Mouse (Mus musculus) spleen, postnatal 14 days (tissue): ENCODE measurements around the gene Itpka.
A peak's percentile ranks its signal among the peaks of the same experiment; 100 is the strongest.

ENCODE experiments used
- DNase-seq, 2 experiments: peaks; one replicate each; pipeline ENCODE4 v3.0.0; 2021 to 2022; ENCODE audit warnings: low spot score in 2 of 2

The Itpka gene

DNA sequence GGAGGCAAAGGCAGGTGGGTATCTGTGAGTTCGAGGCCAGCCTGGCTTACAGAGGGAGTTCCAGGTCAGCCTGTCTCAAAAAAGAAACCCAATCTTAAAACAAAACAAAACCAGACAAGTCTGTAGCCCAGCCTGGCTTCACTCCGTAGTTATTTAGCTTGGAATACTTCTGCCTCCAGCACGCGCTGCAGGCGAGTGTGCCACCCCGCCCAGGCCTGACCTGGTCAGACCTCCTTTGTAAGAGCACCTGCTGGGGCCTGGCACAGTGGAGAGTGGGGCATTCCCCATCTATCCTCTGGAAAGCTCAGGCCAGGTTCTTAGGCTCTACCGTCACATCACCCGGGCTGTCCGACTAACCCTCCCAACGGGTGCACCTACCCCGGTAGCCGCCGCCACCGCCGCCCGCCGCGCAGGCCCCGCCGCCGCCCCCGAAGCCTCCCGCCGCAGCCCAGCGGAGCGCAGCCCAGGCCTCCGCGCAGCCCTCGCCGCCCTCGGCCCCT is 15.5 kb downstream of the Itpka start:
- DNase-seq, result no peak

DNA sequence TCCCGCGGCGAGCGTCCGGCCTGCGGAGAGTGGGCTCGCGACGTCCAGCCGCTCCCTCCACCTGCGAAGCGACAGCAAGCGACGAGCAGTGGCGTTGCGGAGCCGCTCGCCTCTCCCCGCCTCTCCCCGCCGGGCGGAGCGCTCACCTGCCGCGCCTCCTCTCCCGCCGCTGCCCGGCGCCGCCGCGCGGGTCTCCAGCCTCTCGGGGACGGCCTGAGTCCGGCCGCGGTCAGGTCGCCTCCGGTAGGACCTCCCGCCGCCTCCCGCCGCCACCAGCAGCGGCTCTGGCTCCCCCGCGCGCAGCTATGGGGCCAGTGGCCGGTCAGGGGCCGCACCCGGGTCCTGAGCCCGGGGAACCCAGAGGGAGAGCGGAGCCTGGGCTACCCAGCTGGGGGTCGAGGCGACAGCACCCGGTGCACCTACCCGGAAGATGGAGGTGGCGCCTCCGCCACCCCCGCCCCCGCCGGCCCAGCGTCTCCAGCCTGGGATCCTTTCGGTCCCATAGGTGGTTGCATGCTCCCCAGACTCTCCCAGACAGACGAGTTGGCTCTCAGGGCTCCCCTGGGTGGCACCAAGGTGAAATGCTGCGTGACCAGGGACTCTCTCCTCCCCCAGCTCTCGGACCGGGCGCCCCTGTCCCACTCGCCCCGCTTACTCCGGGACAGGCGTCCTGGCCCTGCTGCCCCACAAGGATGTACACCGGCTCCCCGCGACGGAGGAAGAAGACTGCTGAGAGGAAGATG is 16.1 kb downstream of the Itpka start:
- DNase-seq, result no peak

DNA sequence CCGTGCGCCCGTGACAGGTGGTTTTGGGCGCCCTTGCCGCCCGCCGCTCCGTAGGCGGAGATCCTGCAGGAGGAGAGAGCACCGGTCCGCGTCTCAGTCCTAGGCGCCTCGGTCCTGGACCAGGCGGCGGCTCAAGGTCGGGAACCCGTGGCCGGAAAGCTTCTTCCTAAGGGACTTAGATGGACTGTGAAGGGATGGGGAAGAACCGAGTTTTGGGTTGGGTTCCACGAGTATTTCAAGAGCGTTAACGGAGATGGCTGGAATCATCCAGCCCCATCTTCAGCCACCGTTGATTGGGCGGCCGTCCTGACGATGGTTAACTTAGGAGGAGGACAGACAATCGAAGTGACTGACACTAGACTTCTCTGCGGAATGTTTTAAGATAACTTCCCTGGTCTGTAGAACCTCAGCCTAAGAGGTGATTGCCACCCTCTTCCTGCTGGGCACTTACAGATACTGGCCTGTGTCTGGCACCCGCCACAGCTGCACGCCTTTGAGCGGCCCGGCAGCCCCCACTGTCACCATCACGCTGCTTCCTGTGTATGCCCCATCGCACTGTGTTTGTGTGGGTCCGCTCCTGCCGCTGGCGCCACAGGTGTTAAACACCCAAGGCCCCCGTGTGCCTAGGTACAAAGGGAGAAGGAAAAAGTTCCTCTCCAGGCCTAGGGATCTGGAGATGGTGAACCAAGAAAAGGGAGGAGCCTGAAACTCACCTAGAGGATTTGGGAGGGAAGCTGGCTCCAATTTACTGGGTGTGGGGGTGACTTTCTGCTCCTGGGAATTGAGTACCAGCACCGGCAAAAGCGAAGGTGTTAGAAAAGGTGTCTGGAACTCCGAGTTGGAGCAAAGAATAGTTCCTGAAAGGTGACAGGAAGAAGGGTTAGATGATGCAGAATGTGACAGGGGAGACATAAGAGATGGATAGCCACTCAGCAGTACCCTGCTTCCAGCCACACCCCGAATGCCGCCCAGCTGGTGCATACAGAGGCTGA is 17.0 kb downstream of the Itpka start:
- peak in 1 of 2 experiments; percentile 19 for DNase-seq

DNA sequence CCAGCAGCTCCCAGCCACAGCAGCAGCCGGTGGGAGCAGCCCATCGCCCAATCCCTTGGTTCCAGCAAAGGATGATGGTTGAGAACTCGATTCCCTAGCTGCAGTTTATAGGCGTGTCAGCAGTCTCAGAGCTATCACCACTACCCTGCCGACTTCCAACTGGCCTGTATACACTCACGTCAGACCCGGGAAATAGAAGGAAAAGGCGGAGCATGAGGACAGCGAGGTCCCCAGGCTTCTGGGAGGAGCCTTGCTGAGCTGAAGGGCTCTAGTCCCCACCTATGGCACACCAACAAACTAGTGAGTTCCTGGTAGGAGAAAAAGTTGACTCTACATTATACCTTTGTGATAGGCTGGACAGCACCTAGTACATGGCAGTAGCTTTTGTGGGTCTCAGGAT is 18.1 kb downstream of the Itpka start, which contains the start of gene Ltk:
Ltk (minus strand) TSS at position 181 of the 400 bp plus-strand sequence.
- no peak for DNase-seq

DNA sequence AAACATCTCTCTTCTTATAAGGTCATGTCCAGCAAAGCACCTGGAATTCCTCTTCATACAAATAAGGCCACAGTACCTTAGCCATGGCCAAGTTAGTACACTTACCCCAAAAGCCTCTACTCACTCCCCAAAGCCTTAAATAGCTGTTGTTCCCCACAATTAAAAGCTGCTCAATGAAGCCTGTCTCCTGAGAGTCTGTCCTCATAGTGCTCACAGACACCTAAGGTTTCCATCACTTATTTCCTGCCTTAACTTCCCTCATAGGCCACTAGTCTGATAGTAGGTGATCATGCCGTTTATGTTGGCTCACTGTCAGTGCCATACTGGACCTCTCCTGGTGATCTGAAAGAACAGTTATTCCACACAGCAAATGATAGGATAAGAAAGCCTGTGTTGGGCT is 20.1 kb downstream of the Itpka start:
- no peak for DNase-seq

DNA sequence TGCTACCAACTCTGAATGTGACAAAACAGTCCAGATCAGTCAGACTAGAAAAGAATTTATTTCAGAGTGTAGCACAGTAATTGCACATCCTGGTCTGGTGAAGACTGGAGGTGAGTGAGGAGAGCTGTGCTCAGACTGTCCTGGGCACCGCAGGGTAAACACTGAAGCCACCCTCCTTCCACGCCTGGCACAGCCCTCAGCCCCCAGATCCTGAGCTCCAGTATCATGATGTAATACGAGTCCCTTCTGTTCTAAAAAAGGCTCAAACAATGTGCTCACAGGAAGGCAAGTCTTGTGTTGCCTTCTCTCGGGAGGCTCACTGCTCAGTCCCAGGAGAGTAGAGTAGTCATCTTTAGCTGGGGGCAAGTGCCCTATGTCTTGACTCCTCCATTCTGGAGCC is 21.8 kb downstream of the Itpka start:
- DNase-seq, result no peak

DNA sequence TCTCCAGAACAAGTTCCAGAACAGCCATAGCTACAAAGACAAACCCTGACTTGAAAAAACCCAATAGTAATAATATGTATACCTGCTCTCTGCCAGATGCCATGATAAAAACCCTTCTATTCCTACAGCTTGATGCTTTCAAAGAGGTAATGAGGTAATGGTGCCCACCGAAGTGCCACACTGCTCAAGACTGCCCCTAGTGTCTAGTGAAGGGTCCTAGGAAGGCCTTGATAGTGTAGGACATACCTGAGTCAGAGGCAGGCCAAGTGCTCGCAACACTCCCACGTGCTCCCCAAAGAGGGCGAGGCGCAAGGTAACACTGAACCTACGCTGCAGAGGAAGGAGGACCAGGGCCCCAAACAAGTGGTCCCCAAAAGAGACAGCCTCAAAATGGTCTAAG is 25.1 kb downstream of the Itpka start:
- no peak for DNase-seq

DNA sequence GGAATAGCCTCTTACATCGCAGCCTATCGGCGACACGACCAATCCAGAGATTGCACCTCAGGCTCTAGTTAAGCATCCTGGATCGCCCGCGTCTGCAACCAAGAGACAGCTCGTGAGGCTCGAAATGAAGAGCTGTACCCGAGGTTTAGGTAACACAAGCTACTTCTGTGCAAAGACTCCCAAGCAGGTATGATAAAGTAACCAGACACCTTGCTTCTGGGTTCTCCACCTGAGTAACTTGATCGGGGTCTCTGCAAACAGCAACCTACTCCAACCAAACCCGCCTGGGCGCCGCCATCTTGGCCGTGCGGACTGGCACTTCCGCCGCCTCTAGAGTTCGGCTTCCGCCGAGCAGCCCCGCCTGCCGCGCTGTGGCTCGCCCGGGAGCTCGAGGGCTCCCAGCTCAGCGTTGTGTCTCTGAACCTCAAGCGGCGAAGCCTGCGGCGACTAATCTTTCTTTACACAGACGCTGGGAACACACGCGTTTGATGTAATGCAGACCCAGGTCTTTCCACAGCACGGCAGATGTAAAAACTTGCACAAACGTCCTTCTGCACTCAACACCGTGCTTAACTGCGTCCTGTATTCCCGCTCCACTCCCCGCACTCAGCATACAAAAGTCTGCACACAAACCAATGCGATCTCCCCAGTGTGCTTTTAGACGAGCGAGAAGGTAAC is 45.2 kb downstream of the Itpka start, which contains the start of gene Rpap1:
Rpap1 (minus strand) TSS at position 332 of the 678 bp plus-strand sequence.
- DNase-seq, result peak; percentile 64 to 75

DNA sequence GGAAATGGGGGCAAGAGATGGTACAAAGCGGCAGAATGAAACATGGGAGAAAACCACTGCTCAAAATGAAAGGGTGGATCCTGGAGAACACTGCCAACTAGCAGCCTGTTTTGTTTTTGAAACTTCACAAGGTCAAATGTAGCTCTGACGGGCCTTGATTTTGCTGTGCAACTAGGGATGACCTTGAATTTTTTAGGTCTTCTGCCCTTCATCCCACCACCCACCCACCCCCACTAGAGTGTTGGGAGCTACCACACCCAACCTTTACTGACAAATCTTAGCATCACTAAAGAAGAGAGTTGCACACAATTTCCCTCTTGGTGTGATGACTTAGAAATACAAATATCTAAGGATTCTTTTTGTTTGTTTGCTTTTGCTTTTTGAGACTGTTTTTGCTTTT is 47.9 kb downstream of the Itpka start:
- DNase-seq, result no peak

DNA sequence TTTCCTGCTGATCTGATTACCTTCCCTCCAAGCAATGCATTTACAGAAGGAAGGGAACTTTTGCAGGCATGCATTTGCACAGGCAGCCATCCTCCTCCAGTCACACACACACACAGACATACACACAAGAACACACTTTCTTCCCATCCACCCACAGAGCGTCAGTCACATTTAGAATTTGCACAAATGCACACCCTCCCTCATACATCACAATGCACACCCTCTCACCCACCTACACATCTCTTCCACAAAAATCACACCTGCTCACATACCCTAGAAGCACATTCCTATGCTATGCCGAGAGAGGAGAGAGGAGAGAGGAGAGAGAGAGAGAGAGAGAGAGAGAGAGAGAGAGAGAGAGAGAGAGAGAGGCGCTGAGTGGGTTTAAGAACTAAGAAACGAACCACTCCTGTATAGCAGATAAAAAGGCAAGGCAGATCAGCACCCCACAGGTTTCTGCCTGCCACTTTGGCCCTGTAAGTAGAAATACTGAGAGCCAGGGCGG is 55.2 kb downstream of the Itpka start, which contains the start of gene Tyro3:
Tyro3 (plus strand) TSS at position 455 of the 505 bp plus-strand sequence.
- no peak for DNase-seq

DNA sequence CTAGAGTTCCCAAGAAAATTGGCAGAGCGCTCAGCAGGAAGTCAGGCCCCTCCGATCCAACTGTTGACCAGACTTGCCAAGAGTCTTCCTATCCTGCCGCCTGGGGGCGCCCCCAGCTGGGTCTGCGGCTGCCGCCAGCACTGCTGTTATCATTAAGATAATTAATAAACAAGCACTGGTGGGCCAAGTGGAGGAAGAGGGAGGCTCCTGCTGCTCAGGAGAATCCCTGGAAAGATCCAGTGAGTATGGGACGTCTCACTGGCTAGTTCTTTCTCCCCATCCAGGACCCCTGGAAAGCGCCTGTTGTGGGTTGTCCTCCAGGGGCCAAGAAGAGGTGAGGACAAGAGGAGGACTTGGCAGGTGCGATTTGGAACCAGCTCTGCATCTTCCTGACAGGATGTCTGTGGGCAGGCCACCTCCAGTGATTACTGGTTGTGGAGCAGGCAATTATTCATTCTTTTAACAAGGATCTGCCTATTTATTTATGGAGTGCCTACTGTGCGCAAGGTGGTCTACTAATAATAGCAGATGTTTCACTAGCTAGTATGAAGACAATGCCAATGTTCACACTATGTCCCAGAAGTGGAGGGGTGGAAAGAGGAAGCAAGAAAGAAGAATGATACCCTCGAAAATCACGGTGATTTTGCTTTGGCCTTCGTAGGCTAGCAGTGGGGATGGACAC is 56.2 kb downstream of the Itpka start:
- DNase-seq, result peak in 1 of 2 experiments; percentile 20

DNA sequence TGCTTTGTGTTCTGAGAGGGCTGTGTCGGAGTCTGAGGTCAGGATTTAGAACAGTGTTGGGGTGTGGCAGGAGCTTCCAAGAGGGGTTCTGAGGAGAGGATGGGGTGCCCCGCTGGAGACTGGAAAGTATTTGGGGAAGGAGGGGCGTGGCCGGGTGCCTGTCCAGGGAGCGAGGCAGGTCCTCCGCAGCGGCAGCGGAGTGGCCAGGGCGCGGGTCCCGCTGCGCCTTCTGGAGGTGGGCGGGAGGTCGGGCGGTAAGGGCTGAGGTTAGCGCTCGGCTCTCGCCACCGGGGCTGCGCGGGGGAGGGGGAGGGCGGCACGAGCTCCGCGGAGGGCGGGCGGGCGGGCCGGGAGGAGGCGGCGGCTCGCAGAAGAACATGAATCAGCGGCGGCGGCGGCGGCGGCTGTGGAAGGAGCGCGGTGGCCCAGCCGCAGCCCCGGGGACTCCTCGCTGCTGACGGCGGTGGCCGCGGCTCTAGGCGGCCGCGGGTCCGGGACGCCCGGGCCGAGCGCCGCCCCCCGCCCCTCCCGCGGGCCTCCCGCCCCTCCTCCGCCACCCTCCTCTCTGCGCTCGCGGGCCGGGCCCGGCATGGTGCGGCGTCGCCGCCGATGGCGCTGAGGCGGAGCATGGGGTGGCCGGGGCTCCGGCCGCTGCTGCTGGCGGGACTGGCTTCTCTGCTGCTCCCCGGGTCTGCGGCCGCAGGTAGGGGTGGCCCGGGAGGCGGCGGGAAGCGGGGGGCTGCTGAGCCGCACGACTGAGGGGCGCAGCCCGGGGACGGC is 57.2 kb downstream of the Itpka start:
- peak in 1 of 2 experiments; percentile 5 for DNase-seq

DNA sequence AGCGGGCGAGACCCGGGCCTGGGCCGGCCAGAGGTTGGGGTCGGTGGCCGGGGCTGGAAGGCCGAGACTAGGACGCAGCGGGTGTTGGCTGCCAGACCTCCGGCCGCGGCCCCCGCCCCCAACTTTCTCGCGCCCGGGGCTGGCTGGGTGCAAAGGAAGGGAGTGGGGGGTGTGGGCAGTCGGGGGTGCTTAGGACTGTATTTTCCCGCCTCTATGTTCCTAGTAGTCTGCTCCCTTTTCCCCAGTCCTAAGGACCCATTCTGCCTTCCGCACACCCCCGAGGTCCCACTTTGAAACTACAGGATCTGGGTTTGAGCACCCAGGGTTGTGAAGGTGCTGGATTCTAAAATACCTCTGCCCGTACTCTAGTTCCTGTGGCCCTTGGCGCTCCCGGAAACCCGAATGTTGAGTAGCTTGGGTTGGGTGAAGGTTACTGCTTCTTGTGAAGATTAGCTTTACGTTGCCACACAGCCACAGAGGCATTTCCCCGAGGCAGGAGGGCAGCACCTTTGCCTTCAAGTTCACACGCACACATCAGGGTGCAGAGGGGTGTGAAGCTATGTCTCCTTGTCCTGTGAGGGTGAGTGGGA is 57.9 kb downstream of the Itpka start:
- no peak for DNase-seq
